Mouse (Mus musculus): ENCODE measurements around the gene Dnm2. TPM values are rescaled to one million over a fixed set of nuclear protein-coding genes. Genes with fewer than 3 reads are reported as not detected.

Gene Dnm2
- total RNA-seq (2023), result 346 TPM

GRCm38 (mm10) chr9:21424631-21425555 is at the start of gene Dnm2:
Dnm2 (plus strand) TSS chr9:21424908.

DNA sequence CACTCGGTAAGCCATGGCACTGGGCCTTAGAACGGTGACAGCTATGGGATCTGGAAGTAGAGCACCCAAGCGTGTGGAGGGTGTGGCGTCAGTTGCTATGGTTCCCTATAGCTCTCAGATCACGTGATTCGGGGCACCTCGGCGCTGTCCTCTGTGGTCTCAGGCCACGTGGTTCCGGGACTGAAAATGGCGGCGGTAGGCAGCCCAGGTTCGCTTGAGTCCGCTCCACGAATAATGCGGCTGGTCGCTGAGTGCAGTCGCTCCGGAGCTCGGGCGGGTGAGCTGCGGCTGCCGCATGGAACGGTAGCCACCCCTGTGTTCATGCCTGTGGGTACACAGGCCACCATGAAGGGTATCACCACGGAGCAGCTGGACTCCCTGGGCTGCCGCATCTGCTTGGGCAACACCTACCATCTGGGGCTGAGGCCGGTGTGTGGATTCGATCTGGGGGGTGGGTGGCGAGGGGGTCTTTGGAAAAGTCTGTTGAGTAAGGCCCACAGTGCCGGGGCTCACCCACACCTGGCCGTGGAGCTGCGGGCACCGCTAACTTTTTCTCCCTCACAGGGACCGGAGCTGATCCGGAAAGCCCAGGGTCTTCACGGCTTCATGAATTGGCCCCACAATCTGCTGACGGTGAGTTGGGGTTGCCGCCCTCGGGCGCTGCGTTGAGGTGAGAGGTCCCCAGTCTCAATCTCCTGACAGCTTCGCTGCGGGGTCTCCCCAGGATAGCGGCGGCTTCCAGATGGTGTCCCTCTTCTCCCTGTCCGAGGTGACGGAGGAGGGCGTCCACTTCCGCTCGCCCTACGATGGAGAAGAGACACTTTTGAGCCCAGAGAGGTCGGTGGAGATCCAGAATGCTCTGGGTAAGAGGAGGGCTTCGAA is 12.8 kb upstream of the Dnm2 start, which contains the start of gene Qtrt1:
Qtrt1 (plus strand) TSS at position 169 of the 882 bp plus-strand sequence.

DNA sequence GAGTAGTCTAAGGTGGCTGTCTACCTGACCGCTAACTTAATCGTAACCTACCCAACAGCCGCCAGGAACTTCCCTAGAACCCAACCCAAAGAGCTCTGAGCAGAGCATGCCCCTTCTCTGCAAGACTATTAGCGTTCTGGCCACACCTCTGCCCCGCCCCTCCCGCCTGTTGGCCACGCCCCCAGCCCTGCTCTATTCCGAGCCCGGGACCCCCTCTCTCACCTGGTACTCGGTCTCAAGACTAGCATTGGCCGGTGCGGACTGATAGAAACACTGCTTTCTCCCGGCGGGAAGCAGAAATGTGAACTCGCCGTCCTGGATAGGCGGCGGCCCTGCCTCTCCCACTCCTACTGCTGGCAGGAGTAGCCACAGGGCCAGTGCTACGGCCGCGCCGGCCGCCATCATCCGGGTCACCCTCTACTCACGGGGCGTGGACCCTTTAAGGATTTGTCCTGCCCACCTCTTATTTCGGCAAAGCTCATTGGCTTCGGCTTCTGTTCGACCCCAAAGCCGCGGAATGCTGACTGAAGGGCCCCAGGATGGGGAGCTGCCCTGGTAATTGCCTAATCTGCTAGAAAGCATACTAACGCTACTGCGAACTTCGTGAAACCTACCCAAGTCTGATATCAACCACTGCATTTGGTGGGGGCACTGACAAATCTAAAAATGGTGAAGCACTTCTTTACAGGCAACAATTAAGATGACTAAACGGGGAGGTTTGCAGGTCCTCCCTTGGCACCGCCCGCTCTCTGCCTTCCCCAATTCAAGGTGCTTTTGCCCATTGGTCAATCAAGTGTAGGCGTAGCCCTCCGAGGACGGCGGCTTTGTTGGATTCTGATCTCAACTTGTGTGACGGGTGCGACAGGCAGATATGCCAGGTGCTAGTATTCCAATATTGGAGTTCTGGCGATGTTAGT is 85.3 kb downstream of the Dnm2 start, which contains the start of gene Tmed1:
Tmed1 (minus strand) TSS at position 481 of the 917 bp plus-strand sequence.

GRCm38 (mm10) chr9:21525937-21526633 is 101.4 kb downstream of the Dnm2 start, which contains the start of gene AB124611:
AB124611 (plus strand) TSS chr9:21526176.

GRCm38 (mm10) chr9:21546789-21547074 is 122.0 kb downstream of the Dnm2 start, which contains the start of gene Carm1:
Carm1 (plus strand) TSS chr9:21546894.

Other genes with a start within 250 kb of the Dnm2 start
- 37.3 TPM for gene Keap1, start 185.5 kb upstream of the Dnm2 start, total RNA-seq (2023)
- gene S1pr5, start 176.5 kb upstream of the Dnm2 start, total RNA-seq (2023), result 0.44 TPM
- 51.6 TPM for gene Atg4d, start 159.6 kb upstream of the Dnm2 start, total RNA-seq (2023)
- gene Kri1, start 136.9 kb upstream of the Dnm2 start, total RNA-seq (2023), result 172 TPM
- 47.6 TPM for gene Cdkn2d, start 133.5 kb upstream of the Dnm2 start, total RNA-seq (2023)
- gene Ap1m2, start 112.6 kb upstream of the Dnm2 start, total RNA-seq (2023), result 4.0 TPM
- gene Slc44a2, start 104.2 kb upstream of the Dnm2 start, total RNA-seq (2023), result 379 TPM
- gene Ilf3, start 57.0 kb upstream of the Dnm2 start, total RNA-seq (2023), result 116 TPM
- 84.4 TPM for gene Qtrt1, start 13.1 kb upstream of the Dnm2 start, total RNA-seq (2023)
- gene Tmed1, start 85.3 kb downstream of the Dnm2 start, total RNA-seq (2023), result 0.47 TPM
- 70.4 TPM for gene AB124611, start 101.3 kb downstream of the Dnm2 start, total RNA-seq (2023)
- gene Carm1, start 122.0 kb downstream of the Dnm2 start, total RNA-seq (2023), result 59.5 TPM
- 29.6 TPM for gene Timm29, start 167.8 kb downstream of the Dnm2 start, total RNA-seq (2023)
- gene Yipf2, start 167.9 kb downstream of the Dnm2 start, total RNA-seq (2023), result 13.5 TPM
- 88.7 TPM for gene Smarca4, start 191.3 kb downstream of the Dnm2 start, total RNA-seq (2023)

Measured in CD4-positive naive resting alpha-beta T cell, adult 57 days (primary cell).